Mouse (Mus musculus) adrenal gland, adult 10 weeks (tissue): Measurements from ENCODE around the gene Gm20738. TPM values are rescaled to one million over a fixed set of nuclear protein-coding genes. Genes with fewer than 3 reads are reported as not detected.

Experiments
- polyA plus RNA-seq: library from polyadenylated mRNA; stranded (reverse); fragments of 350-450 nt; fragmentation: Illumina TruSeq; extraction: RNeasy Lipid Tissue Mini Kit (QIAGEN cat#74804); gene quantifications from one replicate; pipeline ENCODE4 v1.2.3, GENCODE M21; 2014; ENCODE audit warnings: low read depth, low replicate concordance

The Gm20738 gene
- not detected for polyA plus RNA-seq

GRCm38 (mm10) chrY:37957511-37957910 is at the start of gene Gm20738:
TSS of gene Gm20738 (plus strand) at chrY:37957811.

